Mouse (Mus musculus) liver, postnatal 0 days (tissue): ENCODE results near the gene Nrros.

Experiments
- CTCF ChIP-seq: sonication (generic); IDR thresholded peaks from 2 replicates; pipeline ENCODE4 v1.5.1; 2016; ENCODE audit warnings: antibody characterized with exemption, low read depth
- EP300 ChIP-seq: IDR thresholded peaks from 2 replicates; pipeline ENCODE4 v1.6.1; 2016; ENCODE audit warnings: antibody characterized with exemption, low read depth, mild to moderate bottlenecking

GRCm38 (mm10) chr16:32108578-32108977 is 56.8 kb downstream of the Nrros start:
- no peak for TF ChIP-seq CTCF
- TF ChIP-seq EP300, result no peak
